Mouse (Mus musculus): ENCODE measurements at regions not wholly inside any gene's neighbourhood (a gene's known extent, or its start where the extent isn't known, plus 50 kb on each side); places are given as distances from the start of the nearest gene placed in this dataset.

GRCm38 (mm10) chr2:109816993-109817392 lies 73.7 kb upstream of the Lin7c start:
- TF ChIP-seq CTCF (IDR thresholded peaks at IDR 0.05; ENCODE audit: borderline replicate concordance, extremely low read depth, insufficient read depth, insufficient read length): no peak
- no peak for TF ChIP-seq POLR2A (IDR thresholded peaks at IDR 0.05; ENCODE audit: borderline replicate concordance, extremely low read depth, insufficient read depth, insufficient read length, poor library complexity, severe bottlenecking)
